Mouse (Mus musculus) forebrain, postnatal 0 days (tissue): Measurements from ENCODE around the gene Rpgr. TPM values are rescaled to one million over a fixed set of nuclear protein-coding genes. Genes with fewer than 3 reads are reported as not detected.

Source experiments
- ATAC-seq: fragments of 200-750 bp; cut with Nextera tagmentation; 2 replicates; pipeline ENCODE4 v1.8.0; 2017; ENCODE audit warnings: mild to moderate bottlenecking, moderate library complexity
- DNase-seq: peaks from one replicate; pipeline ENCODE4 v3.0.0-alpha.2; 2015
- H3K27ac ChIP-seq: fragments of 300-500 bp; sonication (generic); 2 replicates; pipeline ENCODE4 v1.5.1; 2014; ENCODE audit warnings: low read depth, mild to moderate bottlenecking, antibody characterized with exemption, low read length, moderate library complexity, mixed read lengths
- H3K27me3 ChIP-seq: fragments of 300-500 bp; sonication (generic); 2 replicates; pipeline ENCODE4 v1.6.1; 2014; ENCODE audit warnings: mild to moderate bottlenecking, low read length, mixed read lengths; ENCODE audit not compliant: insufficient read depth
- H3K36me3 ChIP-seq: fragments of 300-500 bp; sonication (generic); 2 replicates; pipeline ENCODE4 v1.6.1; 2014; ENCODE audit warnings: mild to moderate bottlenecking, moderate library complexity; ENCODE audit not compliant: insufficient read depth
- H3K4me1 ChIP-seq: fragments of 300-500 bp; sonication (generic); 2 replicates; pipeline ENCODE4 v1.6.1; 2014; ENCODE audit warnings: antibody characterized with exemption; ENCODE audit not compliant: insufficient read depth
- H3K4me2 ChIP-seq: fragments of 300-500 bp; sonication (generic); 2 replicates; pipeline ENCODE4 v1.6.1; 2014; ENCODE audit warnings: low read depth, mild to moderate bottlenecking, moderate library complexity
- H3K4me3 ChIP-seq: fragments of 300-500 bp; sonication (generic); 2 replicates; pipeline ENCODE4 v1.5.1; 2014; ENCODE audit warnings: low read depth, low read length, mixed read lengths
- H3K9ac ChIP-seq: fragments of 300-500 bp; sonication (generic); 2 replicates; pipeline ENCODE4 v1.6.1; 2014; ENCODE audit warnings: mild to moderate bottlenecking
- H3K9me3 ChIP-seq: fragments of 300-500 bp; sonication (generic); 2 replicates; pipeline ENCODE4 v1.6.1; 2016; ENCODE audit warnings: low read length
- CTCF ChIP-seq: sonication (generic); IDR thresholded peaks from 2 replicates; pipeline ENCODE4 v1.5.1; 2016; ENCODE audit warnings: antibody characterized with exemption, control low read depth, low read depth
- WGBS: fragments of 180-500 bp; shearing (Covaris S2); extraction: QIAGEN DNeasy Blood & Tissue Kit; methylation state at CpG from one replicate; pipeline ENCODE4 v1.1.7; 2014; 5-methylcytosine and 5-hydroxymethylcytosine counted together
- polyA plus RNA-seq: library from polyadenylated mRNA; unstranded; fragments of >200 nt; fragmentation: Nextera tagmentation; extraction: Ambion mirVana; gene quantifications from 2 replicates; pipeline ENCODE4 v1.2.1, GENCODE M21; 2015
- total RNA-seq: library from RNA; depleted of rRNA; stranded (reverse); fragments of >200 nt; gene quantifications from 2 replicates; pipeline ENCODE4 v1.2.3, GENCODE M21; 2014

Gene Rpgr
- total and polyA plus RNA-seq, 2 experiments from 2014 or later, result 30.2 to 34.2 TPM

- no peak for ATAC-seq
- no peaks in the 10 kb centered on the region for H3K9me3 ChIP-seq
These were observed 136.3 kb downstream of the Rpgr start for GRCm38 (mm10) chrX:10080385-10080784.

GRCm38 (mm10) chrX:10079981-10080380 is 136.7 kb downstream of the Rpgr start:
- no peak for ATAC-seq
- no peaks in the 10 kb centered on the region for H3K4me1 ChIP-seq

More at GRCm38 (mm10) chrX:10080385-10080784, 136.3 kb downstream of the Rpgr start:
- Histone ChIP-seq H3K4me3 (no peak overlapping the region), H3K4me1 (no peaks in the 10 kb centered on the region), H3K4me2 (no peak overlapping the region), H3K27ac (no peak overlapping the region), H3K36me3 (no peaks in the 10 kb centered on the region), H3K27me3 (no peaks in the 10 kb centered on the region), H3K9ac (no peak overlapping the region)
- no peak for DNase-seq
- TF ChIP-seq CTCF, result no peak
- WGBS, result 59% methylated on average over 3 of the region's 3 CpGs

GRCm38 (mm10) chrX:10073966-10074365 is 142.8 kb downstream of the Rpgr start:
- no peak for ATAC-seq
- 60% methylated on average over 3 of the region's 3 CpGs for WGBS
- no peak for TF ChIP-seq CTCF
- Histone ChIP-seq H3K4me2 (no peak overlapping the region), H3K27ac (no peak overlapping the region), H3K9me3 (no peaks in the 10 kb centered on the region), H3K4me1 (no peaks in the 10 kb centered on the region), H3K36me3 (no peaks in the 10 kb centered on the region), H3K4me3 (no peak overlapping the region), H3K9ac (no peak overlapping the region), H3K27me3 (no peaks in the 10 kb centered on the region)
- DNase-seq, result no peak

More at GRCm38 (mm10) chrX:10079981-10080380, 136.7 kb downstream of the Rpgr start:
- no peak for DNase-seq
- Histone ChIP-seq H3K9ac (no peak overlapping the region), H3K4me2 (no peak overlapping the region), H3K9me3 (no peaks in the 10 kb centered on the region), H3K27me3 (no peaks in the 10 kb centered on the region), H3K4me3 (no peak overlapping the region), H3K27ac (no peak overlapping the region), H3K36me3 (no peaks in the 10 kb centered on the region)
- WGBS, result 55% methylated on average over 1 of the region's 1 CpGs
- TF ChIP-seq CTCF, result no peak

GRCm38 (mm10) chrX:10071529-10071928 is 145.2 kb downstream of the Rpgr start:
- no peak for TF ChIP-seq CTCF
- H3K36me3 ChIP-seq, result no peaks in the 10 kb centered on the region

GRCm38 (mm10) chrX:10070689-10071088 is 146.0 kb downstream of the Rpgr start:
- Histone ChIP-seq H3K27me3 (no peaks in the 10 kb centered on the region), H3K9me3 (no peaks in the 10 kb centered on the region), H3K4me3 (no peak overlapping the region), H3K36me3 (no peaks in the 10 kb centered on the region), H3K4me2 (no peak overlapping the region), H3K27ac (no peak overlapping the region), H3K9ac (no peak overlapping the region), H3K4me1 (no peaks in the 10 kb centered on the region)
- peak; percentile 80 for TF ChIP-seq CTCF
- WGBS, result 25% methylated on average over 6 of the region's 6 CpGs
- ATAC-seq (peak; percentile 86), DNase-seq (peak; percentile 77)

More at GRCm38 (mm10) chrX:10071529-10071928, 145.2 kb downstream of the Rpgr start:
- Histone ChIP-seq H3K9me3 (no peaks in the 10 kb centered on the region), H3K9ac (no peak overlapping the region), H3K27me3 (no peaks in the 10 kb centered on the region), H3K4me3 (no peak overlapping the region), H3K4me2 (no peak overlapping the region), H3K27ac (no peak overlapping the region), H3K4me1 (no peaks in the 10 kb centered on the region)
- no peak for DNase-seq
- no peak for ATAC-seq
- 64% methylated on average over 2 of the region's 2 CpGs for WGBS

- no peak overlapping the region for H3K27ac ChIP-seq
- no peaks in the 10 kb centered on the region for H3K4me1 ChIP-seq
- no peak for TF ChIP-seq CTCF
- no peaks in the 10 kb centered on the region for H3K9me3 ChIP-seq
- no peak overlapping the region for H3K9ac ChIP-seq
- no peaks in the 10 kb centered on the region for H3K27me3 ChIP-seq
- H3K4me3 ChIP-seq, result no peak overlapping the region
- DNase-seq (no peak), ATAC-seq (no peak)
- no peak overlapping the region for H3K4me2 ChIP-seq
- 77% methylated on average over 4 of the region's 4 CpGs for WGBS
- H3K36me3 ChIP-seq, result no peaks in the 10 kb centered on the region
These were observed 147.3 kb downstream of the Rpgr start for GRCm38 (mm10) chrX:10069405-10069804.

GRCm38 (mm10) chrX:10063781-10064180 is 152.9 kb downstream of the Rpgr start:
- WGBS, result 61% methylated on average over 1 of the region's 1 CpGs
- no peak overlapping the region for H3K4me2 ChIP-seq
- no peak for TF ChIP-seq CTCF
- no peak overlapping the region for H3K4me3 ChIP-seq
- no peak overlapping the region for H3K27ac ChIP-seq
- H3K36me3 ChIP-seq, result no peaks in the 10 kb centered on the region
- peak; percentile 53 for DNase-seq
- peak; percentile 71 for ATAC-seq
- no peak overlapping the region for H3K9ac ChIP-seq
- H3K4me1 ChIP-seq, result no peaks in the 10 kb centered on the region
- H3K9me3 ChIP-seq, result no peaks in the 10 kb centered on the region
- H3K27me3 ChIP-seq, result no peaks in the 10 kb centered on the region
